Mouse (Mus musculus) E14TG2a.4 (cell line): ENCODE data around the gene Olfr1355.
"Not testable (repeated sequence)": the region's sequence is repeated elsewhere in the genome, so short reads cannot be mapped to it uniquely, and the experiment has no call there.

Experiments
- H3K27me3 ChIP-seq: 2 replicates; pipeline ENCODE4 v1.6.1; 2014; ENCODE audit warnings: low read length, control low read depth; ENCODE audit not compliant: insufficient read depth
- H3K36me3 ChIP-seq: 2 replicates; pipeline ENCODE4 v1.6.1; 2014; ENCODE audit warnings: low read length, control low read depth; ENCODE audit not compliant: insufficient read depth
- H3K4me1 ChIP-seq: replicated peaks from 2 replicates; pipeline ENCODE4 v1.6.1; 2014; ENCODE audit warnings: low read depth, low read length, control low read depth
- H3K4me3 ChIP-seq: replicated peaks from 2 replicates; pipeline ENCODE4 v1.5.1; 2014; ENCODE audit warnings: mild to moderate bottlenecking, low read length
- H3K9me3 ChIP-seq: 2 replicates; pipeline ENCODE4 v1.6.1; 2014; ENCODE audit warnings: low read length, control low read depth
- CTCF ChIP-seq: conservative IDR thresholded peaks from 2 replicates; pipeline ENCODE4 v1.5.1; 2014; ENCODE audit warnings: low read length
- NANOG ChIP-seq: IDR thresholded peaks from 2 replicates; pipeline ENCODE4 v1.6.1; 2014; ENCODE audit warnings: borderline replicate concordance, low read length, mixed read lengths
- POU5F1 ChIP-seq: IDR thresholded peaks from 2 replicates; pipeline ENCODE4 v1.6.1; 2014; ENCODE audit warnings: low read length, borderline replicate concordance

Gene Olfr1355

GRCm38 (mm10) chr10:78875240-78875639 lies at the start of gene Olfr1355:
Olfr1355 (plus strand) TSS chr10:78875540.
- Histone ChIP-seq H3K4me3 (no peak within 1 kb of the TSS), H3K36me3 (no peaks in the 10 kb centered on the region), H3K27me3 (no peaks in the 10 kb centered on the region), H3K4me1 (no peaks in the 10 kb centered on the region), H3K9me3 (no peaks in the 10 kb centered on the region)
- TF ChIP-seq POU5F1, result no peak
- TF ChIP-seq CTCF, result no peak
- no peak for TF ChIP-seq NANOG

GRCm38 (mm10) chr10:78840456-78840855 lies 34.9 kb upstream of the Olfr1355 start:
- not testable (repeated sequence) for H3K4me3 ChIP-seq, H3K4me1 ChIP-seq, H3K36me3 ChIP-seq

GRCm38 (mm10) chr10:78852066-78852465 lies 23.3 kb upstream of the Olfr1355 start, which contains the start of gene Olfr1356:
Olfr1356 (minus strand) TSS chr10:78852166.
- peaks cover 9% of the 10 kb centered on the region for H3K9me3 ChIP-seq
- H3K4me3 ChIP-seq, result no peak within 1 kb of the TSS
- H3K36me3 ChIP-seq, result no peaks in the 10 kb centered on the region
- TF ChIP-seq POU5F1 (no peak), CTCF (no peak), NANOG (no peak)
- H3K27me3 ChIP-seq, result no peaks in the 10 kb centered on the region
- no peaks in the 10 kb centered on the region for H3K4me1 ChIP-seq

More at GRCm38 (mm10) chr10:78840456-78840855, 34.9 kb upstream of the Olfr1355 start:
- H3K27me3 ChIP-seq, result not testable (repeated sequence)
- H3K9me3 ChIP-seq, result peaks cover 56% of the 10 kb centered on the region

- H3K36me3 ChIP-seq, H3K4me3 ChIP-seq, H3K4me1 ChIP-seq, H3K9me3 ChIP-seq, H3K27me3 ChIP-seq: not testable (repeated sequence)
These were observed 37.5 kb downstream of the Olfr1355 start, which contains the start of gene Olfr1354 for GRCm38 (mm10) chr10:78912871-78913270. Olfr1354 (plus strand) TSS chr10:78913171.
